Mouse (Mus musculus) mammary gland, adult 2 months (tissue): ENCODE data around the gene Gm9268. TPM values are rescaled to one million over a fixed set of nuclear protein-coding genes. Genes with fewer than 3 reads are reported as not detected.

Experiments
- polyA plus RNA-seq: library from polyadenylated mRNA; depleted of rRNA; stranded (reverse); fragments of >200 nt; gene quantifications from 2 replicates; pipeline ENCODE4 v1.2.3, GENCODE M21; 2012; ENCODE audit warnings: low replicate concordance; rRNA removed

The Gm9268 gene
- polyA plus RNA-seq, result not detected in 2 replicates

DNA sequence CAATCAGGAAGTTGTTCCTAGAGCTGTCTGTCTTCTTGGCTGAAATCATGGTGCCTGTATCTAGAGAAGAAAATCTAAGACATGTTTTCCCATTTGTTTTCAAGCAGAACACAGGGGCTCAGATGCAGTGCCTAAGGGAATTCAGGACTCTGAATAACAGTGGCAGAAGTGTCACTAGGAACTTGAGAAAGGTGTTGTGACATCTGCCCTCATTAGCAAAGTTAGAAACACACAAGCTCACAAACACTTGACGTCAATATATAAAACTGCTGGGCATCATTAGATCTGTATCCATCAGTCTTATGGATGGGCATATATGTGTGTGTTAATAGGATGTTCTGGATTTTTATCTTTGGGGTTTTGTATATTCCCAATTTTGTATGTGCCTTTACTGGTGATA, at the start of gene Gm9268:
Gene Gm9268, plus strand, starts transcription at position 301 of the 400 bp plus-strand sequence.

Other genes starting within 250 kb of the Gm9268 start
- not detected in 2 replicates for gene Vmn2r62, start 225.2 kb upstream of the Gm9268 start, polyA plus RNA-seq
- gene Gm2381, start 151.5 kb upstream of the Gm9268 start, polyA plus RNA-seq, result not detected in 2 replicates
- not detected in 2 replicates for gene Vmn2r63, start 84.9 kb upstream of the Gm9268 start, polyA plus RNA-seq
- gene Zfp936, start 95.5 kb downstream of the Gm9268 start, polyA plus RNA-seq, result not detected in 2 replicates